Mouse (Mus musculus): ENCODE measurements around the gene Lenep.

Gene Lenep

DNA sequence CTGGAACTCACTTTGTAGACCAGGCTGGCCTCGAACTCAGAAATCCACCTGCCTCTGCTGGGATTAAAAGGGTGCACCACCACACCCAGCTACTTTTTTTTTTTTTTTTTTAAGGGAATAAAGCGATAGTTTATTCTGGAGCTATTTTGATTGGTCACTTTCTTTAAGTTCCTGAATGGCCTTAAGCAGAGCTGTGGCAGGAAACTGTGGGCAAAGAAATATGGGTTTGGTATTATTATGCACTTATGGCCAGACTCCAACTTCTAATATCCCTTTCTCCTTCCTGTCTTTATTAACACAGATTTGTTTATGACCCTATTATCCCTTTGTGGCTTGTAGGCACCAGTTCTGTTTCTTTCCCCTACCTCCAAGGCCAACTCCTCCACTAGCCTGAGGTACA lies 17.8 kb upstream of the Lenep start:
- DNase-seq (ENCODE audit: low read depth, low spot score): no peak

DNA sequence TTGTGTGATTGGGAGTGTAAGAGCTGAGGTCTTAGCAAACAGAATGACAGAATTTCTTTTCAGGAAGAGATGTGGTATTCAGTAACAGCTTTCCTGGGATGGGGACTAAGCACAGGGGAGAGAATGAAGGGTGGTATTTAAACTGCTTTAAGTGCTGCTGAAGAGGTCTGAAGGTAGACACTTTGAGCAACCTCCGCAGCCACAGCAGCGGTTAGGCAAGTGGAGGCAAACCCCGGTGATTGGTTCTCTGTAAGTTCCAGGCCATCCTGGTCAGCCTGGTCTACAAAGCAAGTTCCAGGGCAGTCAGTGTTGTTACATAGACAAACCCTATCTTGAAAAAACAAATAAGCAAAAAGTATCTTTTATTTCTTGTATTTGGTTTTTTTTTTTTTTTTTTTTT lies 17.4 kb upstream of the Lenep start:
- DNase-seq (ENCODE audit: low read depth, low spot score): no peak

DNA sequence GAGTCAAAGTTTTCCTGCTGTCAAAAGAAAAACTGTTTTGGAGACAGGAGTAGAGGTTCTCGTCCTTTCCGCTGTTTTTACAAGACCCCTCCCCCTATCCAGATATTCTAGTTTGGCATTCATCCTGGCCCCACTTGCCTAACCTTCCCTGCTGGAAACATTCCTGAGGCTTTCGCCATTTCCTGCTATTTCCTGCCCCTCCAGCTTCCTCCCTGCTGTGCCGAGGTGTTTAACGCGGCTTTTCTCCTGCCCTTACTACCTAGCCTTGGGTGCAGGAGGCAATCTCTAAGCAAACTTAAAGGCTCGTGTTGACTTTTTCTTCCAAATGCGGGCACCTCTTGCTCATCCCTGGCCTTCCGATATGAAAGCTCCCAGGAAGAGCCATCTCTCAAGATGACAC lies 17.0 kb upstream of the Lenep start:
- DNase-seq (ENCODE audit: low read depth, low spot score): no peak

DNA sequence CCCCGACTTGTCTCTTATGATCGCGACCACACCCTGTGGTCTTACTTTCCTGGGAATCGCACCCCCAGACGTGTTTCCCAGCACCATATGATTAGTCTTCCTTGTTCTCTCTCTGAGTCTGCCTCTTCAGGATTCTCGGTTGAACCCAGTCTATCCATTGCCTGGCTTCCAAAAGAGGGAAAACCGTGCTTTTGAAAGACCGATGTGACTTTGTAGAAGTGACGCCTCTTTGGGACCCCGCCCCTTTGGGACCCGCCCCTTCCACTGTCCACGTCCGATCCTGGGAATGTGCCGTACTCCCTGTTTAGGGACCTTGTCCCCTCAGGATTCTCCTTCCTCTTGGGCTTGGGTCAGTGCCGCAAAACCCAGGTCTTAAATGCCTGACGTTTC lies 16.3 kb upstream of the Lenep start:
- DNase-seq (ENCODE audit: low read depth, low spot score): no peak

DNA sequence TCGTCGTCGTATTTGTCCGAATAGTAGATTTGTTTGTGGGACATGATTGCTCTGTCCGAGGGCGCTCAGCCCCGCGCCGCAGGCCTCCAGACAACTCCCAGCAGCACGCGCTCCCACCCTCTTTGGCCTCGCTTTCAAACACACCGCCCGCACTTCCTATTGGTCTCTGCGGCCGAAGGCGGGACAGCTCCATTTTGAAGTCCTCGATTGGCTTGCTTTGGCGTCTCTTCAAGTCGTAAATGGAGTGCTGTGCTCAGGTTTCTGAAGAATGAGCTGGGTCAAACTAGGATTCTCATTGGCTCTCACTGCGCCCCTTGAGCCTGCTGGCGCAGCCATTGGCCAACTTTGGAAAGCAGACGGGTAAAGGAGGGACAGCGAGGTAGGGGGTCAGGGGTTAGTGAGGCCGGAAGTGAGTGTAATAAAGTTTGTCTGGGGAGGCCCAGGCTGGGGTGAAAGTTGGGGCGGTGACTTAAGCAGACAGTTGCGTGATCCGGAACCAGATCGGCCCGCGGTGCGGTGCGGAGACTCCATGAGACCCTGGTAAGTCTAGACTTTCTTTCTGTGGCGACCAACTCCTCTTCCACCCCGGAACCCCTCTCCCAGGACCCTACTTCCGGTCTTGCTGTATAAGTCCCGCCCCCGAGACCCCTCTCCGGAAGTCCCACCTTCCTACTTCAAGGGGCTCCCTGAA lies 15.7 kb upstream of the Lenep start, which contains the start of the genes Cks1b and Shc1:
Gene Cks1b (minus strand): TSS at position 214 of the 691 bp plus-strand sequence.
Gene Shc1 (plus strand): TSS at position 274 of the 691 bp plus-strand sequence.
- peak; percentile 98 for DNase-seq (ENCODE audit: low read depth, low spot score)

DNA sequence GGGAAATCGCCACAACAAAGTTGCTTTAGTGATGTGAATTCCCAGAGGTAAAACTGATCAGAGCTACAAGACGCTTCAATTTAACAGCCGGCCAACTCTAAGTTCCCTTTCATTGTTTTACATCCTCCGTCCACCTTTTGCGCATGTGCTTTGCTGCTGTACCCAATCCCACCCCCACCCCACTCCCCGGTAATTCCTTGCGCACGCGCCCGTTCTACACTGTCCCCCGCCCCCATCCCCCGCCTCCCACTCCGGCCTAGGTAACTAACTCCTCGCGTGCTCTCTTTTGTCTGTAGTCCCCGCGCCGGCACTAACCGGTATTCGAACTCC lies 15.2 kb upstream of the Lenep start:
- no peak for DNase-seq (ENCODE audit: low read depth, low spot score)

DNA sequence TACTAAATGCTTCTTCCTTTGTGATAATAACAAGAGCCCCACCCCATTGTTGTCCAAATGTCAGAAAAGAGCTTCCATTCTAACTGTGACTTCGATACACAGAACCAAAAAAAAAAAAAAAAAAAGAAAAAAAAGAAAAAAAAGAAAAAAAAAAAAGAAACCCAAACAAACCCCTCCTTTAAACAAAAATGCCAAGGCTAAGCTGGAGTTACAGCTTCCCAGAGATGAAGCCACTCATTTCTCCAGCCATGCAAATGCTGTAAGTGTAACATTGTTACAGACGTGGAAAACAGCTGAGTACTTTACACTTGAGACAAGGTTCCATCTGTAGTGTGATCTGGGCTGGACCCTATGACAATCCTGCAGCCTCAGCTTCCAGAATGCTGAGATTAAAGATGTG lies 14.5 kb upstream of the Lenep start:
- no peak for DNase-seq (ENCODE audit: low read depth, low spot score)

DNA sequence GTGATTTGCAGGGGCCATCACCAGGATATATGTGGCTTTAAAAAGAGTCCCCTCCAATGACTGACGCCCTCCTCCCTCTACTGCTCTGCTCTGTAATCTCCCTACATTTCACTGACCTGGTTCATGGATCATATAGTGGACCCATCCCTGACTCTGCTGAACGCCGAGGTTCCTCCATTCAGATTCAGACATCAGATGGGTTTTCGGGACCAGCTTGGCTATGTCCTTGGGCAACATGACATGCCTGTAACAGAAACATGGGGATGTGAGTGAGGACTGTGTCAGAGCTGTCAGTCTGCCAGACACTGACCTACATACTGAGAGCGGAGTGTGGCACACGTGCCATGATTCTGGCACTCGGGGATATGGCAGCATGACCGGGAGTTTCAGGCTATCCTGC lies 13.6 kb upstream of the Lenep start:
- no peak for DNase-seq (ENCODE audit: low read depth, low spot score)

DNA sequence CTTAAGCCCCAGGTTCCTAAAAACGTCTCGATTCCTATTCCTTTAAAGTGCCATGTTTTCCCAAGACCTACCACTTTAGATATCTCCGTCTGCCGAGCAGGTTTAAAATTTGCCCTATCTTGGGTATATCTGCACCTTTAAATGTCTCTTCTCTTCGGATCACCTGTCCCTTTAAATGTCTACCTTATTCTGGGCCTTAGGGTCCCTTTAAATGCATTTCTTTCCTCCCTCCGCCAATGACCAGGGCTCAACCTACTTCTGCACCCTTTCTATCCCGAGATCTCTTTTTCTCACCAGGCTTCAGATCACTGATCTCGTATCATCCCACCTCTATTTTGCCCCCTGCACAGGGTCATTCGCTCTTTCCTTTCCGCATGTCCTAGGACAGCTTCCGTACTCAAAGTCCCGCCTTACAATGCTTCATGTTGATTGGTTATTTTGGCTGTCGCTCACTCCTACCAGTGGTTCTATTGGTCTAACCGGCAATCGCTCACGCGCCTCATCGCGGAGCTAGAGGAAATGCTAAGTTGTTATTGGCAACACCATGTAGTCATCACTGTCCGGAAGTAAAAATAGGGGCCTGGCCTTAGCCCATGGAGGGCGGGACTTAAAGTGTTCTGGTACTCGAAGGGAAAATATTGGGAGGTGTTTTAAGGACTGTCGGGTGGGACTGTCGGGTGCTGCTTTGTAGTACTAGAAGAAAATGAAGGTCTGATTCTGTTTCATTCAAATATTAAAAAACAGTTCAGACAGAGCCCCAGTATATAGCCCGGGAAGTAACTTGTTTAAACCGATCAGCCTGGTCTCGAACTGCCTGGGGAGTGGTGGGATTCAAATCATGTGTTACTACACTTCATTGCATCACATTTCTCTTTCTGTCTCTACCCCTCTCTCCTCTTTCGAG lies 9.1 kb upstream of the Lenep start, which contains the start of gene Flad1:
Gene Flad1 (minus strand): TSS at position 381 of the 904 bp plus-strand sequence.
- peak; percentile 99 for DNase-seq (ENCODE audit: low read depth, low spot score)

DNA sequence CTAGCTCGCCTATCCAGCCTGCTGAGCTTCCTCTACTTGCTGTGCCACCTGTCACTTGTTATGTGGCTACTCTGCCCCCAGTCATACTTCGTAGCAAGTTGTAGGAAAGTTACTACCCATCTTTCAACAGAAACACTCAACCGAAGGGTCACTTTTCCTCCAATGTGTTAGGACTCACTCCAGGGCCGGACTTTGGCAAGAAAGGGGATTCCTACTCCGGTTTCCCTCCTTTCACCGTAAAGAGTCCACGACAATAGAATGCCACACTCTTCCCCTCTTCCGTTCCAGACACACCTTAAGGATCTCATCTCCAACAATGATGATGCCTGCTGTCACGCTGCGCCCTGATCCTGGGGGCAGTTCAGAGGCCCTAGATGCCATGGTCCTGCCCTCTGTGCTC lies 8.3 kb upstream of the Lenep start:
- no peak for DNase-seq (ENCODE audit: low read depth, low spot score)

DNA sequence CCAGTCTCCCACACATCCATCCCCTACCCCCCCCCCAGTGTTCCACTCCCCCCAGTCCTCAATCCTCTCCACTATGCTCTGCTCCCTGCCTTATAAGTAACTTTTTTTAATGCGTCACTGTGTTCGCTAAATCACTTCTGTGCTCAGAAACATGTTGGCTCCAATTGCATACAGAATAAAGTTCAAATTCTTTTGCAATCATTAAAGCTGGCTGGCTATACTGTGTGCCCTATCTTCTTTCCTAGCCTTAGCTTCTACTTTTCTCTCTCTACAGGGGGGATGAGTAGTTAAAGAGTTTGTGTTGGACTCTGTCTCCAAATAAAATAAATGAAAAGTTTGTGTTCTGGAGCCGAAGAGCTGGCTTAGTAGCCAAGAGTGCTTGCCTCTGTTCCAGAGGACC lies 7.1 kb upstream of the Lenep start:
- DNase-seq (ENCODE audit: low read depth, low spot score): no peak

DNA sequence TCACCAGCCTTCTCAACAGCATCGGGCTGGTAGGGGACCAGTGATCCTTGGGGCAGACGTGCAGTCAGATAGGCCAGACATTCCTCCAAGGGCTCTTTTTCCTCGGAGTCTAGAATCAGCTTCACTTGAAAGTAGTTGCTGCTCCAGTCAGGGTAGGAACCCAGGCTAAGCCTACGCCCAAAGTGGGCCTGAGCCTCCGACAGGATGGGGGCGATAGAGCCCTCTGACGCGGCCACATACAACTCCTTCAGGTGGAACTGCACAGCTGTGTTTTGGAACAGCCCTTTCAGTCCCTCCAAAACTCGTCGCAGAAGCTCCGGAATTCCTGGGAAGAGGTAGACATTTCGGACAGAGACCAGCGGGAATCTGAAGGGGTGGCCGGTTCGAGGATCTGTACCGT lies 5.9 kb upstream of the Lenep start:
- DNase-seq (ENCODE audit: low read depth, low spot score): no peak

DNA sequence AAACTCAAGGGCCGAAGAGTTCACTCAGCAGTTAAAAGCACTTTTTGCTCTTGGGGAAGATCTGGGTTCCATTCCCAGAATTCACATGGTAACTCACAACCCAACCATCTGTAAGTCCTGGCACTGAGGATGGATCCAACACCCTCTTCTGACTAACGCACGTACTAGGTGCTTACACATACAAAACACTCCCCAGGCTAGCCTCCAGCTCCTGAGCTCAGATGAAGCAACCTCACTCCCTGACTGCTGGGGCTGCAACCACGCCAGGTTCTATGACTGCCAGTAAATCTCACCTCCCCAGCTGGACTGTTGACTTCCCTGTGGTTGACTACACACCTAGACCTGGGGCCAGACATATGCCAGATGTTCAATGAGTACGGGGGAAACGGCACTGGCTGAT lies 4.3 kb upstream of the Lenep start:
- DNase-seq (ENCODE audit: low read depth, low spot score): no peak

DNA sequence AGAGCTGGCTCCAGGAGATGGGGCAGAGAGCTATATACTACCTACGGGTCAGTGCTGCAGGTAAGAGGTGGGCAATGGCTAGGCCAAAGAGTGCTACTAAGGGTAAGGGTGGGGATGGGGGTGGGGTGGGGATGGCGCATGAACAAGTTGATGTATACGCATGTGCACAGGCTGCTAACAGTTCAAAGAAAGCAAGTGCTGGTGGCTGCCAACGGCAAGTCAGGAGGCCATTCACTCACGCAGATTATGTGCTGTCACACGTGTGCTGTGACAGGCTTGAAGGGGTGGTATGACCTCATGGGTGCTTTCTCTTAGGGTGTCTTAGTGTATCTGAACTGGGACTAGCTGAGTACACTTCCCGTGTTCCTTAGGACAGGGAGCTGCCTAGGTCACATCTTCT lies 1.3 kb downstream of the Lenep start:
- DNase-seq (ENCODE audit: low read depth, low spot score): no peak

DNA sequence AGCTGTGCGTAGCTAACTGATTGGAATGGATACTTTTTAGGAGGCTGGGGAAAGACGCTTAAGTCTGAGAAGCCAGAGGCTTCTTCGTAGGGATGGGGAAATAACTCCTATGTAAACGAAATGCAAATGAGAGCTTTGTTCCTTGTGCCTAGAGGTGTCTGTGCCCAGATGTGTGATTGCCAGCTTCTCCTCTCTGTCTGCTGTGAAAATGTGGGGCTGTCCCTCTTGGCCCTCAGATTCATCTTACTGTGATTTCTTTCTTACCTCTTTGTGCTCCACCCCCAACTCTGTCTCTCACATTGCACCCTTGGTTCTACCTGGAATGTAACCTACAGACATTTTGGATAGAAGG lies 6.0 kb downstream of the Lenep start:
- DNase-seq (ENCODE audit: low read depth, low spot score): no peak

DNA sequence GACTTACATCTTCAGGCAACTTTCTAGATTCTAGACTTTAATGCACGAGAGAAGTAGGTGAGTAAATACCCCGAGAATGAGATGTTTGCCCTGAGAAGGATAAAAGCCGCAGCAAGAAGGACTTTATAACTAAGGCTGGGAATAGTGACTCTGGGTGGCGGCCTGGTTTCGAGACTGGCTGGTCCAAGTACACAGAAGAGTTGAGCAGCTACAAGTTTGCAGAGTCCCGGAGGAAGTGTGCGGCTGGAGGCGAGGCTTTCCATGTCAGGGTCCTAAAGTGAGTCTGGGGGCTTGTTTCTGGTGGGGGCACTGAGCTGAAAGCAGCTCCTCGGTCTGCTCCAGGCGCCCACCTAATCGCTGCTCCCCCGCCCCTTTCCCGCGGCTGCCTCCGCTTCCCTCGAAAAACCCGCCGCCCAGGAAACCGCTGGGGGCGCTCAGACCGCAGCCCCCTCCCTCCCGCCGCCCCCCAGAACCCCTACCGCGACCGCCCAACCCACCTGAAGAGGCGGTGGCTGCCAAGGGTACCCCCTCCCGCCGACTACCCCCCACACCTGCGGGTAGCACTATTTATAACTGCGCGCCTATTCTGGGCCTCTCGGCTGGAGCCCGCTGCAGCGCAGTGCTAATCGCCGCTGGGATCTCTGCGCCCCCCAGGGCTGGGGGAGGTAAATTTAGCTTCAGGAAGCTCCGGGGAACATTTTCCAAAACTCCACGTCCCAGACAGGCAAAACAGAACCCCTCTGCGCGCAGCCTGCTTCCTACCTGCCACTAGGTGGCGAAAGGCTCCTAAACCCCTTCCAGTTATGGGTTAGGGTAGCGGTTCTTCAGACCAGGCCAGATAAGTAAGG lies 6.6 kb downstream of the Lenep start:
- peak; percentile 71 for DNase-seq (ENCODE audit: low read depth, low spot score)

DNA sequence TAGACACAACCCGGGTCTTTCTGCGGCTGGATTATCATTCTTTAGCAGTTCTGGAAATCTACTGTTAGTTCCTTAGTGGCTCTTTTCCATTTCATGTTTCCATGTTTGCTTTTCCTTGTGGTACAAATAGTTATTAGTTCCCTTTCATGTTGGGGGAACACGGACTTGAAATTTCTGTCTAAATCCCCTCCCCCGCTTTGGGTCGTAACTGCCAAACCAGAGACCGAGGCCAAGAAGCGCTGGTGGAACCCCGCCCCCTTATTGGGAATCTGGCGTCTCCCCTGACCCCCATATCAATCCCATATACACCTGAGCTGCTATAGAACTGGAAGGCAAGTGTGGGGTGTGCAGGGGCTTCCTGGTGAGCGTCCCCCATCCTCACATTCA lies 7.2 kb downstream of the Lenep start:
- no peak for DNase-seq (ENCODE audit: low read depth, low spot score)

DNA sequence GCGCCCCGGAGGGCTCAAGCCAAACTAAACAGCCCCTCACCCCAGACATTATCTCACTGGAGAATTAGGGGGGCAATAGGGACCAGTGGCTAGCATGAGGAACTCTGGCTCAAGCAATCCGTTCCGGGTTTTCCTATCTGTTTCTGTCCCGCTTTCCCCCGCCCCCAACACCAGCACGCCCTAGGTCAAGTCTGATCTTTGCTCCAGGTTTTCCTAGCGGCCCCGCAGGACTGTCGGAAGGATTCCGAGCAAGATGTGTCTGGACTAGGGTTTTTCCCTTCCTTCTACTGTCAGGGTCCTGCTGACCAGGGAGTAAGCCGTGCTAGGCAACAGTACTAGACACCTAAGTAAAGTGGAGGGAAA lies 7.7 kb downstream of the Lenep start:
- no peak for DNase-seq (ENCODE audit: low read depth, low spot score)

DNA sequence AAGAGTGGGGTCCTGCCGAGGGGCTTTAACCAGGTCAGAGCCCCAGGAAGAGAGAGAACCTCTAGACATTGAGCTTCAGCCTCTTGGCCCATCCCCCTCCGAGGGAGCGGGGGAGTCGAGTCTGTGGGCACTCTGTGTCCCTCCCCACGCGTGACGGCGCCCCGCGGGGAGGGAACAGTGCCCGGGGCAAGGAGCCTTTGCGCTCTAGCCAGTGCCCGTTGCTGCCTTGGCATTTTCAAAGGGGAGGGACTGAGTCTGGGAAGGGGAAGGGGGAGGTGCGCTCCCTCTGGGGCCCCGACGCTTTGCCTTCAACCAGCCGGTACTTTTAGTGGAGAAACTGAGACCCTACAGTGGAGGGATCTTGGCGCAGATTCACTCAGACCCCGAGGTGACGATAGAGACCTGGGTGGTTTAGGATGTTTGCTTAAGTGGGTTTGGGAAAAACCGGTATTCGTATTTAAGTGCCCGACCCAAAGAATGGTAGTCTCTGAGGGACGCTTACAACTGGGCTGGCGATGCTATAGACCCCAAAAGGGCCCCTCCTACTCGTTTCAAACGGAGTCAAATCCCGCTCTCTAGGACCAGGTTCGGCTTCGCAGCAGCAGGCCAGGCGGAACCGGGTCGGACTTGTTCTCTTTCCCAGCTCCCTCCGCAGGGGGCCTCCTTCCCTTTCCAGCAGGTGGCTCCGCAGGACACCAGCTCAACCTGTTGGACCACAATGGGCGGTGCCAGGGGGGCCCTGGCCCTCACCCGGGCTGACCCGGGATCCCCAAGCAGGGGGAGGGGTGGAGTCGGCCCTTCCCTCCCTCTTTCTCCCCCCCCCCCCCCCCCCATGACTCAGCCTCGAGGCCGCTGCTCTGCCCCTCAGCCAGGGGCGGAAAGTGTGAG lies 8.3 kb downstream of the Lenep start, which contains the start of gene Zbtb7b:
Gene Zbtb7b (minus strand): TSS at position 771 of the 888 bp plus-strand sequence.
- peak; percentile 80 for DNase-seq (ENCODE audit: low read depth, low spot score)

DNA sequence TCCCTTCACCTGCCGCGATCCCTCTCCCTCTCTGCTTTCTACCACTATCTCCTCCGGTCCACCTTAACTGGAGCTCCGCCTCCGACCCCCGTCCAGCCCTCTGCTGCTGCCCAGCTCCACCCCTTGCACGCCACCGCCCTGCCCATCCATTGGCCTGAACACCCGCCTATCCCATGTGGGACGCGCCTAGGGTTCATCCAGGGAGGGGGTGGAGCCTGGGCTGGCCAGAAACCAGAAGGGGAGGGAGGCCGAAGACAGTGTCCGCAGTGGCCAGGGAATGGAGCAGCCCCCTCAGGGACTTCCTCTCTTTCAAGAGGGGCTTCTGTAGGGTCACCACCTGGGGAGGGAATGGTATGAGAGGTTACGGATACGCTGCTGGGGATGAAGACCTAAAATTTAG lies 9.0 kb downstream of the Lenep start:
- peak; percentile 94 for DNase-seq (ENCODE audit: low read depth, low spot score)

DNA sequence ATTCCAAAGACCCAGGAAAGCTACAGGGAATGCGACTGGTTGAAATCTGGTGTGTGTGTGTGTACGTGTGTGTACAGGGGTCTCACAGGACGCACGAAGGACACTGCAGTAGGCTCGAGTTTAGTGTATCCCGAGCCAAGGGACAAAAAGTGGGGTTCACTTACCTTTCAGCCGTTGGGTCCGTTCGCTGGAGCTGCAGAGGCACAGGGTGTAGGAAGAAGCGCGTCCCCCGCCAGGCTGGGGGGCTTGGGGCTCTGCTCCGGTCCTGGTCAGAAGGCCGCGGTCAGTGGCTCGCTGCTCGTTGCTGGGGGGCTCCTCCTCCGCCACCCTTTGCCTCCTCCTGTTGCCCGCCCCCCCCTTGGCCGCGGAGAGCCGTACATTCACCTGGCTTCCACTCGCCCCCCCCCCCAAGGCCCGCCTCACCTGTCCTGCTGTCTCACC lies 9.7 kb downstream of the Lenep start:
- DNase-seq (ENCODE audit: low read depth, low spot score): peak; percentile 49
